Mouse (Mus musculus): ENCODE measurements around the gene Terf2ip.

- no peak for TF ChIP-seq CTCF (IDR thresholded peaks at IDR 0.05; ENCODE audit: low read depth)
- no peak for TF ChIP-seq EP300 (IDR thresholded peaks at IDR 0.05; ENCODE audit: low read depth)
Observed at GRCm38 (mm10) chr8:112054456-112054855, 43.3 kb downstream of the Terf2ip start.
